Mouse (Mus musculus) embryonic facial prominence, embryonic 13.5 days (tissue): ENCODE data around the gene Ppp3r1. TPM values are rescaled to one million over a fixed set of nuclear protein-coding genes. Genes with fewer than 3 reads are reported as not detected.

ENCODE experiments used
- ATAC-seq: fragments of 200-750 bp; cut with Nextera tagmentation; 2 replicates; pipeline ENCODE4 v1.8.0; 2017; ENCODE audit warnings: low read depth; ENCODE audit not compliant: insufficient number of reproducible peaks, insufficient read depth, low FRiP score, low TSS enrichment
- H3K27ac ChIP-seq: fragments of 300-500 bp; sonication (generic); 2 replicates; pipeline ENCODE4 v1.5.1; 2015; ENCODE audit warnings: moderate library complexity, mild to moderate bottlenecking, inconsistent platforms
- H3K27me3 ChIP-seq: fragments of 300-500 bp; sonication (generic); 2 replicates; pipeline ENCODE4 v1.6.1; 2015; ENCODE audit warnings: mild to moderate bottlenecking, inconsistent platforms
- H3K36me3 ChIP-seq: fragments of 300-500 bp; sonication (generic); 2 replicates; pipeline ENCODE4 v1.6.1; 2015; ENCODE audit warnings: mild to moderate bottlenecking, inconsistent platforms
- H3K4me1 ChIP-seq: fragments of 300-500 bp; sonication (generic); 2 replicates; pipeline ENCODE4 v1.6.1; 2015; ENCODE audit warnings: inconsistent platforms
- H3K4me2 ChIP-seq: fragments of 300-500 bp; sonication (generic); 2 replicates; pipeline ENCODE4 v1.6.1; 2015; ENCODE audit warnings: moderate library complexity, mild to moderate bottlenecking, inconsistent platforms
- H3K4me3 ChIP-seq: fragments of 300-500 bp; sonication (generic); 2 replicates; pipeline ENCODE4 v1.5.1; 2015; ENCODE audit warnings: mild to moderate bottlenecking, inconsistent platforms
- H3K9ac ChIP-seq: fragments of 300-500 bp; sonication (generic); 2 replicates; pipeline ENCODE4 v1.6.1; 2015; ENCODE audit warnings: mild to moderate bottlenecking, inconsistent platforms
- H3K9me3 ChIP-seq: fragments of 300-500 bp; sonication (generic); 2 replicates; pipeline ENCODE4 v1.6.1; 2016; ENCODE audit warnings: inconsistent platforms
- WGBS: fragments of 180-500 bp; shearing (Covaris S2); methylation state at CpG from one replicate; pipeline ENCODE4 v1.1.7; 2015; ENCODE audit warnings: mixed read lengths; 5-methylcytosine and 5-hydroxymethylcytosine counted together
- polyA plus RNA-seq: library from polyadenylated mRNA; unstranded; fragments of >200 nt; fragmentation: Nextera tagmentation; extraction: Ambion mirVana; gene quantifications from 2 replicates; pipeline ENCODE4 v1.2.1, GENCODE M21; 2015

The Ppp3r1 gene
- 87.8 and 89.1 TPM in 2 replicates for polyA plus RNA-seq

DNA sequence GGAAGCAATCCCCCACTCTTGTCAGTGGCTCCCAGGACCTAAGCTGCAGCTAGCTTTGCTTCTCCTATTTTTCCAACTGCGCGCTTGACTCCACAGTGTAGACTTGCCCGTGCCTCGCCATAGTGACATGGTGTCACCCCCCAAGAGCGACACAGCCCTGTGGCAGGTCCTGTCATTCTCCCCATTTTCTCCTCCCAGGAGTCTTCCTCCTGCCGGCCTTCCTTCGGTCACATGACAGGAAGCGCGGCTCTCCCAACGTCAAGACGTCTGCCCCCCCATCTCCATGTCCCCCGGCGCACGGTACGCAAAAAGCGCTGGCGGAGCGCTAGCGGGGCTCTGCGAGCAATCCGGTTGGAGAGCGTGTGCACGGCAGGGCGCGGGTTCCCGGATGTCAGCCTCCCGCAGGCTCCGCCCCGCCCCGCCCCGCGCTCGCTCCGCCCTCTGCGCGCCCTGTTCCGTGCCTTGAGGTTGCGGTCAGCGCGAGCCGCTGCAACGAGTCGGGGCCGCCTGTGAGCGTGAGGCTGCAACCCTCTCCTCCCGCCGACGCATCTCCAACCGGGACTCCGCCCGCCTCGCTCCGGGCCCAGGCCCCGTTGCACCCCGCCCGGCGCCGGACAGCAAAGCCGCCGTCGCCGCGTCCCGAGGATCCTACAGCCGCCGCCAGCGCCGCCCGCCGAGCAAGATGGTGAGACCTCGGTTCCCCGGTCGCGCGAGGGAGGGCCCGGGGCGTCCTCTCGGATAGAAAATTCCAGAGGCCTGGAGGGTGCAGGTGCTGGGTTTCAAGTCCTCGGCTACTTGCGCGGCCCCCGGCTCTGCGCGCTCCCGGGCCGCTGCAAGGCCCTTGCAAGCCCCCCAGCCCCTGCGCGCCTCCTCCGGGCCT lies at the start of gene Ppp3r1:
Gene Ppp3r1 (plus strand): TSS at position 406 of the 880 bp plus-strand sequence.
- H3K27ac ChIP-seq = peak within 1 kb of the TSS; percentile 98
- peak; percentile 98 for ATAC-seq
- WGBS = under 1% methylated on average over 88 of the region's 89 CpGs
- peak within 1 kb of the TSS; percentile 80 for H3K4me2 ChIP-seq
- H3K27me3 ChIP-seq = no peaks in the 10 kb centered on the region
- H3K9ac ChIP-seq = peak within 1 kb of the TSS; percentile 99
- no peaks in the 10 kb centered on the region for H3K9me3 ChIP-seq
- H3K36me3 ChIP-seq = no peaks in the 10 kb centered on the region
- H3K4me3 ChIP-seq = peak within 1 kb of the TSS; percentile 98
- H3K4me1 ChIP-seq = peaks cover 30% of the 10 kb centered on the region

DNA sequence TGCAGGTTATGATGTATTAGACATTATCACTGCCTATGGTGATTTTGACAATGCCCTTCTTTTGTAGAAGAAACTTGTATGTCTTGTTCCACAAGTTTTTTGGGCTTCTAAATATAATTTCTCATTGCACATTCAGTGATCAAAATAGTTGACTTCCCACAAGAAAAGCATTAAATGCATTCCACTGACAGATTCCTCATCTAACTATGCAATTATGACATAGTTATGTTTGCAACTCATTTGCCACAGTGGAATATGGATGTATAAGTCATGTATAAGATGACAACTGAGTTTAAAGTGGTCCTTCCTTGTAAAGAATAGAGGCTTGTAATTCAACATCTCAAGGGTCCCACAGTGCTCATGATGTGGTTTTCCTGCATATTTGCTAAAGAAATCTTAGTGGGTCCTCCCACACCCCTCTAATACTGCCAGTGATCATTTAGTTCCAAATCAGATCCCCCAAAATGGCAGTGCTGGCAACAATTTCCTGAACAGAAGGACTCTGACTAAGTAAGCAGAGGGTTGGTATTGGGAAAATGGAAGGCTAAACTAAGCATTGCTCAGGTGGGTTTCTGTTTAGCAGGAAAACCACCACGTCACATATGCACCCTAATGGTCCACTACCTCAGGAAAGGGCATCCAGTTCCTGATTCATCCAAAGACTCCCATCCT lies 46.5 kb upstream of the Ppp3r1 start:
- no peak overlapping the region for H3K4me2 ChIP-seq
- no peak for ATAC-seq
- H3K9me3 ChIP-seq = no peaks in the 10 kb centered on the region
- no peaks in the 10 kb centered on the region for H3K36me3 ChIP-seq
- H3K4me1 ChIP-seq = no peaks in the 10 kb centered on the region
- H3K9ac ChIP-seq = no peak overlapping the region
- no peaks in the 10 kb centered on the region for H3K27me3 ChIP-seq
- H3K27ac ChIP-seq = no peak overlapping the region
- WGBS = 90% methylated on average over 1 of the region's 1 CpGs
- H3K4me3 ChIP-seq = no peak overlapping the region

DNA sequence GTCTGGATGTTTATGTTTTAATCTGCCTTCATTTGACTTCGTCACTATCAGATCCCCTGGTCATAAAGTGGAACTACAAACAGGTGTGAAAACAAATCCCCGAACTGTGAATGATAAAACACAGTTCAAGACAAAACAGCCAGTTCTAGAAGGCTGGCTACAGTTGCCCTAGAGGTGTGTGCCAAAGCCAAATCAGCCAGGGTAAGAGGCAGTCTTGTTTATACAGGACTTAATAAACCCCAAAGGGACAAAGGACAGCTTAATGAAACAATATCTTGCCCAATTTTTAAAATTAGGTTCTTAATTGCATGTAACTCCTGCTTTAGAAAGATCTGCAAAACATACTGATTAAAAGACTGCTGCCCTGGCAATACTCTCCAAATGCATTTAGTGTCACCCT lies 32.6 kb upstream of the Ppp3r1 start:
- no peak overlapping the region for H3K4me3 ChIP-seq
- no peaks in the 10 kb centered on the region for H3K27me3 ChIP-seq
- H3K9ac ChIP-seq = no peak overlapping the region
- no peak overlapping the region for H3K27ac ChIP-seq
- no peaks in the 10 kb centered on the region for H3K4me1 ChIP-seq
- H3K4me2 ChIP-seq = no peak overlapping the region
- 59% methylated on average over 2 of the region's 2 CpGs for WGBS
- H3K36me3 ChIP-seq = no peaks in the 10 kb centered on the region
- H3K9me3 ChIP-seq = no peaks in the 10 kb centered on the region
- ATAC-seq = no peak

DNA sequence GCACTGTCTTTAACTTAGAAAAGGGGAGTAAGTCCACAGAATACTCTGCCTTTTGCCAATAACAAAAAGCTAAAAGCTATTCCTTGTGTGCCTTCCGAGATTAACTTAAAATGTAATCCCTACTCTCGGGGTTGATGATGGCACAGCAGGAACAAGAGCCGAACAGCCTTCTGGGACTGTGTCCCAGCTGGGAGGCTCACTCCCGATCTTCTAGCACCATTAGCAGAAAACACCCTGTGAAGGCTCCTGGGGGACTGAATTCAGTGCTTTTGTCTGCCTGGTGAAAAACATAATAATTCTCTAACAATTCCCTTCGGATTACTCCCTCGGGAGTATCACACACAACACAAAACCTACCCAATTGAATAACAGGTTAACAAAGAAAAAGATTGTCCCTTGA lies 23.4 kb upstream of the Ppp3r1 start:
- Histone ChIP-seq H3K27me3 (no peaks in the 10 kb centered on the region), H3K4me3 (no peak overlapping the region), H3K27ac (no peak overlapping the region), H3K9ac (no peak overlapping the region), H3K4me1 (no peaks in the 10 kb centered on the region), H3K9me3 (no peaks in the 10 kb centered on the region), H3K36me3 (no peaks in the 10 kb centered on the region), H3K4me2 (no peak overlapping the region)
- 27% methylated on average over 6 of the region's 6 CpGs for WGBS
- no peak for ATAC-seq

DNA sequence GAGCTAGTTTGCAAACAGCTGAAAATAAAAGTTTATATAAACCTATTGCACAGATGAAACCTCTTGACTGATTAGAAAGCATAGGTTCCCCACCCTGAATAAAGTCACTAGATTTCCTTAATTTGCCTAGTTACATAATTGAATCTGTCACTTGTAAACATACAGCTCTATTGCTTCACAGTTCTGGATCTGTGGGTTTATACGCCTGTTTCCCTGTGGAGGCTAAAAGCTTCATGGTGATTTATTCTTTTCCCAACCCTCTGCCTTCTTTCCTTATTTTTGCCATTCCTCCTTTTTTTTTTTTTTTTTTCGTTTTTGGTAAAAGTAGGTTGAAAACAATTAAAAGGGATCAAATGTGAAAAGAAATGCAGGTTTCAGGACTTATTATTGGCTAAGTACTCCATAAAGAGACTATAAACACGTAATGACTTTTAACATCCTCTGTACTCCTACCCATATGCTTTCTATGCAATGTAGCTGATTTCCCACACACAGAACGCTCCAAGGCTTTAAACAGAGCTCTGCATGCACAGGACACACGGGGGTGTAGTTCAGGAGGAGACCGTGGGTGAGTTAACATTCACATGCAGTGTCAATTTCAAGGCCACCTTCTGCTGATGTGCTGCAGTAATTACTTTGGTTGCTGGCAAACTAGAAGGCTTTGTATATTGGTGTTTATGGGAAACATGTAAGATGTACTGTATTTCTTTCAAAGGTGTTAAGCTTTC lies 20.6 kb upstream of the Ppp3r1 start:
- Histone ChIP-seq H3K36me3 (no peaks in the 10 kb centered on the region), H3K27ac (no peak overlapping the region), H3K4me3 (no peak overlapping the region), H3K9me3 (no peaks in the 10 kb centered on the region), H3K9ac (no peak overlapping the region), H3K4me1 (no peaks in the 10 kb centered on the region), H3K27me3 (no peaks in the 10 kb centered on the region), H3K4me2 (no peak overlapping the region)
- no peak for ATAC-seq
- WGBS = 58% methylated on average over 6 of the region's 6 CpGs

DNA sequence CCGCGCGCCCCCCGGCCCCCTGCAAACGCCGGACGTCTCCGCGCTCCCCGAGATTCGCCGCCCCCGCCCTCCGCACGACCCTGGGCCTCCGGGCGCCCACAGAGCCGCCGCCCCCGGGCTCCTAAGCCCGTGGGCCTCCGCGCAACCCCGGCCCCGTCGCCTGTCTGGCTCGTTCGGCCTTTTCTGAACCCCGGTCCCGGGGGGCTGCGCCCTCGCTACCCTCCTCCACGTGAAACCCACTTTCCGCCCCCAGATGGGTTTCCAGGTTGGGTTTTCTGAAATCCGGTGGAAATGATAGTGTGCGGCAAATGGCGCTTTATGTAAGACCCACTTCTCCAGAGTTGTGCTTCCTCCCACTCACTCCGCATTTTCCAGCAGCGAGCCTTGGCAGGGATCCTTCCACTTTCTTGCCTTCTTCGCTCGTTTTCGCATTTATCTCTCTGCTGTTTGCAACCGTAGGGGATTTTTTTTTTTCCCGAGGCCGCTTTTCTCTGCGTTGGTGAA lies 727 bp downstream of the Ppp3r1 start:
- ATAC-seq = no peak; the same call in 1 of the 2 replicates
- H3K4me3 ChIP-seq = peak overlapping the region; percentile 98
- WGBS = under 1% methylated on average over 35 of the region's 46 CpGs
- peak overlapping the region; percentile 98 for H3K27ac ChIP-seq
- no peaks in the 10 kb centered on the region for H3K9me3 ChIP-seq
- H3K4me2 ChIP-seq = peak overlapping the region; percentile 80
- peak overlapping the region; percentile 99 for H3K9ac ChIP-seq
- H3K4me1 ChIP-seq = peaks cover 31% of the 10 kb centered on the region
- H3K27me3 ChIP-seq = no peaks in the 10 kb centered on the region
- no peaks in the 10 kb centered on the region for H3K36me3 ChIP-seq

DNA sequence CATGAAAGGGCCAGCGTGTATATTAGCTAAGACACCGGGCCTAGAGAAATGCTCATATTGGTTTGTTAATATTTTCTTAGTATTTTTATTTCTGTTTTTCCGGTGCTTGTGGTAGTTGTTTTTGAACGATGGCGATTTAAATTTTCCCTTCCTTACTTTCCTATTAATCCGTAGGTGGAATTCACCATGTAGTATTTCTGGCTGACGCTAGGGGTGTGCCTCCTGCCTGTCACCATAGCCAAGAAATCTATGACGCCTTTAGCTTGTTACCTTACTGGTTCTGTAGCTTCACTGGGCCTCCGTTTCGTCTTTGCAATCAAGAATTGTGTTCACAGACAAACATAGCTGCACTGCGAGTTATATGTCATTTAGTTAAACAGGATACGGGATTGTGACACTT lies 1.2 kb downstream of the Ppp3r1 start:
- ATAC-seq = no peak
- H3K4me2 ChIP-seq = peak overlapping the region; percentile 80
- 2% methylated on average over 12 of the region's 12 CpGs for WGBS
- no peaks in the 10 kb centered on the region for H3K36me3 ChIP-seq
- peak overlapping the region; percentile 98 for H3K4me3 ChIP-seq
- no peaks in the 10 kb centered on the region for H3K9me3 ChIP-seq
- H3K27ac ChIP-seq = peak overlapping the region; percentile 98
- peak overlapping the region; percentile 99 for H3K9ac ChIP-seq
- peaks cover 31% of the 10 kb centered on the region for H3K4me1 ChIP-seq
- no peaks in the 10 kb centered on the region for H3K27me3 ChIP-seq

DNA sequence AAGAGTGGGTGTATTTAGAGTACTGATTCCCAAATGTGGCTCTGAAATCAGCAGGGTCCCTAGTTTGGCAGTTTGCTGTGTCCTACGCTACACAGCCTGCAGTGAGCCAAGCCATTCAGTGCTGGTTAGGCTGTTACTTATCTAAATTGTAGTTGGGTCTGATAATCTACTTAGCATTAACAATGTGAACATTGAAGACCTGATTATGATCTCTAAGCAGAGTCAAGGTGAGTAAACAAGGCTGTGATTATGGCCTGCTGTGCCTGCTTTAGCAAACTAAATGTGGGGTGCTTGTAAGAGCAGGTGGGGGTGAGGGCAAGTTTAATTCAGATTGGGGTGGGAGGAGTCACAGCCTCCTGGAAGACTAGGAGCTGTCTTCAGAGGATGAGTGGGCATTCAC lies 4.9 kb downstream of the Ppp3r1 start:
- Histone ChIP-seq H3K9me3 (no peaks in the 10 kb centered on the region), H3K4me1 (peaks cover 36% of the 10 kb centered on the region), H3K27ac (no peak overlapping the region), H3K9ac (no peak overlapping the region), H3K4me2 (no peak overlapping the region), H3K4me3 (no peak overlapping the region), H3K36me3 (no peaks in the 10 kb centered on the region), H3K27me3 (no peaks in the 10 kb centered on the region)
- ATAC-seq = no peak
- WGBS = 88% methylated on average over 1 of the region's 1 CpGs

DNA sequence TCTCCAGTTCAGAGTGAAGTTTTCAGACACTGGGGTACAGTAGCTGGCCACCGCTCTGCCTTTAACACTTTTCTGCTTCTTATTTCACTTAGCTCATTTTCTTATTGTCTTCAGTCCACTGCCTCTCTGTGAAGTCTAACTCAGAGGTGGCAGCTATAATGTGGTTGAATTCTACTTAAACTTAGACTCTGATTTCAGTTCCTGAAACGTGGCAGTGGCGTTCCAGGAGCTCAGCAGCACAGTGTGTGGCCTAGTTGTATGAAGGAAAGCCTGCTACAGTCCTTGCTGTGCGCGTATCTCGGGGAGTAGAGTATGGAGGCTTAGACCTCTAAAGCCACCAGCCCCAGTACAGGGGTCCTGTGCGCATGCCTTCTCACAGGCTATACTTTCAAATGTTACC lies 7.6 kb downstream of the Ppp3r1 start:
- no peak for ATAC-seq
- H3K9me3 ChIP-seq = no peaks in the 10 kb centered on the region
- 86% methylated on average over 7 of the region's 7 CpGs for WGBS

DNA sequence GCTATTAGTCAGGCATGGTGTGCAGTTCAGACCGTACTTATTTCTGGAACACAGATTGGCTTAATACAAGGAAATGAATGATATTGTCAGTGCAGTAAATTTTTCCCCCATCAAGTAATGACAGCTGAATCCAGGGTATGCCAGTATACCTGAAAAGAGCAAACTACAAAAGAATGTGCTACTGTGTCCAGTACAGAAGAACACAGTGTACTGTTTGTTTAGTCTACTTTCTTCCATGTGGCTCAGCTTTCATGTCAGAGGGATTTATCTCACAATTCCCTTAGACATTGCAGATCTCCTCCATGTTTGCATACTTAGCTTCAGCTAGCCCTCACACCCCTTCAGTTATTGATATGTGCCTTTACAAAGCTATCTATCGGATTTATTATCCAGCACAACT lies 10.2 kb downstream of the Ppp3r1 start:
- Histone ChIP-seq H3K9ac (no peak overlapping the region), H3K9me3 (0 out of 2 replicates have a peak, but pooled peaks cover 4% of the 10 kb centered on the region), H3K4me1 (peaks cover 5% of the 10 kb centered on the region; the same call in 1 of the 2 replicates), H3K27ac (no peak overlapping the region), H3K4me3 (no peak overlapping the region), H3K27me3 (no peaks in the 10 kb centered on the region), H3K36me3 (peaks cover 12% of the 10 kb centered on the region), H3K4me2 (no peak overlapping the region)
- WGBS = 82% methylated on average over 2 of the region's 2 CpGs
- ATAC-seq = no peak

More for the DNA sequence above, 7.6 kb downstream of the Ppp3r1 start:
- H3K36me3 ChIP-seq = no peaks in the 10 kb centered on the region
- no peak overlapping the region for H3K4me2 ChIP-seq
- no peak overlapping the region for H3K27ac ChIP-seq
- no peaks in the 10 kb centered on the region for H3K27me3 ChIP-seq
- H3K4me1 ChIP-seq = peaks cover 23% of the 10 kb centered on the region
- no peak overlapping the region for H3K4me3 ChIP-seq
- H3K9ac ChIP-seq = no peak overlapping the region
